Mouse (Mus musculus): ENCODE measurements around the gene Ppp2r5a. TPM values are rescaled to one million over a fixed set of nuclear protein-coding genes. Genes with fewer than 3 reads are reported as not detected.
A peak's percentile ranks its signal among the peaks of the same experiment; 100 is the strongest.

Gene Ppp2r5a
- polyA plus RNA-seq, 1 experiment from 2014 or later: 42.7 TPM

DNA sequence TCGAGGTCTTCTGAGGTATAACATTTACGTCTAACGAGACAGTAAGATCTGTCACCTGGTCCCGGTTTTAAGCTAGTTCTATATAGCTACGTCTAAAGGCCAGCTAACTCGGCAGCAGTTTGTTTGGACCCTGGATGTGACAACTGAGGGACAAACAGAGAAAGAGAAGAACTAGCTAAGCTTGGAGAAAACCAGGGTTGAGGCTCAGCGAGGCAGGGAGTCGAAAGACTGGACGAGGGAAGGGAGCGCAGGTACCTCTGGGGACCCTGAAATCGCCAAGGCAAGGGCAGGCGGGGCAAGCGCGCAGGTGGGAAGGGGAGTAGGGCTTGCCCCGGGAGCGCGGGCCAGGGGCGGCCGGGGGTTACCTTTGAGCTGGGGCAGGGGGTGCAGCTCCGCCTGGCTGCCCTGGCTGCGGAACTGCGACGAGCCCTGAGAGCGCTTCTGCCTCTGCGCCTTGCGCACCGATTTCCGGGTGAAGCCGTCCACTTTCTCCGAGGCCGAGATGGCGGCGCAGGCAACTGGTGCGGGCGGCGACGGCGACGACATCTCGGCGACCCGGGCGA is 7.1 kb downstream of the Ppp2r5a start:
- under 1% methylated on average over 42 of the region's 43 CpGs for WGBS
- Histone ChIP-seq H3K36me3 (ENCODE audit: insufficient read depth) (no peaks in the 10 kb centered on the region), H3K27ac (ENCODE audit: low read depth) (peak overlapping the region; percentile 96), H3K4me2 (peak overlapping the region; percentile 62), H3K9ac (peak overlapping the region; percentile 87), H3K27me3 (ENCODE audit: insufficient read depth, low read length) (no peaks in the 10 kb centered on the region), H3K4me3 (ENCODE audit: low read depth, low read length) (peak overlapping the region; percentile 76), H3K4me1 (ENCODE audit: insufficient read depth) (peaks cover 6% of the 10 kb centered on the region), H3K9me3 (ENCODE audit: low read depth, low read length) (no peaks in the 10 kb centered on the region)
- TF ChIP-seq CTCF (IDR thresholded peaks at IDR 0.05; ENCODE audit: low read depth): no peak
- ATAC-seq (ENCODE audit: insufficient read depth): no peak
- peak; percentile 61 for DNase-seq

DNA sequence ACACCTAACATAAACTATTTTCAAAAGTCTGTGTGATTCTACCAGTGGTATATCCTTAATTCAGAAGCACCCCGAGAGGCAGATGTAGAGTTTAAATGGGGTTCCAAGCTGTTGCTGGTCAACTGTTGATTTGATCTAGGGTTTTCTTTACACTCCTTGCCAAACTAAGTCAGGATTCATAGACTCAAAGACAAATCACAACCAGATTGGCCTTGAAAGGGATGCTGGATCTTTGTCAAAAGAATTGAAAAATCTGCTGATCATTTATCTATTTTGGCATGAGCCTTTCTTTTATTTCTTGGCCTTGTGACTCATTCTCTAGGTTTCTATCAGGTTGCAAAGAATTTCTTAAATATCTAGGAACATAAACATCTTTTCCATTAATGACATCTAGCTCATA is 7.9 kb downstream of the Ppp2r5a start:
- TF ChIP-seq CTCF (IDR thresholded peaks at IDR 0.05; ENCODE audit: low read depth): no peak
- H3K27ac ChIP-seq (ENCODE audit: low read depth): no peak overlapping the region
- H3K4me1 ChIP-seq (ENCODE audit: insufficient read depth): peaks cover 6% of the 10 kb centered on the region
- ATAC-seq (ENCODE audit: insufficient read depth): no peak
- H3K9me3 ChIP-seq (ENCODE audit: low read depth, low read length): no peaks in the 10 kb centered on the region
- peak overlapping the region; percentile 62 for H3K4me2 ChIP-seq
- peak overlapping the region; percentile 76 for H3K4me3 ChIP-seq (ENCODE audit: low read depth, low read length)
- no peaks in the 10 kb centered on the region for H3K27me3 ChIP-seq (ENCODE audit: insufficient read depth, low read length)
- no peaks in the 10 kb centered on the region for H3K36me3 ChIP-seq (ENCODE audit: insufficient read depth)
- 38% methylated on average over 1 of the region's 1 CpGs for WGBS
- no peak for DNase-seq
- peak overlapping the region; percentile 87 for H3K9ac ChIP-seq

DNA sequence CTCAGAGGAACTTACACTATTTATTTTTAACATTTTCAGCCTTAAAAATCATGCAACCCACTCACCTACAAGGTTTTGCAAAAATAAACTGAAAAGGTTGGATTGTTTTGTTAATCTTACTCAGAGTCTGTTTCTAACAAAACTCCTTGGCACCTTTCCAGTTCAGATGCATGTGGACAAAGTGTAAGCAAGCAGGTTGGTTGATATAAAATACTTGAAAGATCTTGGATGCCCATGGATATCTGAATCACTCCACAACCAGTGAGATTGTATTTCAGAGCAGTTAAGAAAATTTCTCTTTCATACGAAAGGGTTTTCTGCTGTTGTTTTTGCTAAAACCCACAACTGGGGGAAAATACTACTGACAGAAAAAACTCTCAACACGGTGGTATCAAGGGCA is 8.9 kb downstream of the Ppp2r5a start:
- TF ChIP-seq CTCF (IDR thresholded peaks at IDR 0.05; ENCODE audit: low read depth): no peak
- H3K4me1 ChIP-seq (ENCODE audit: insufficient read depth): peaks cover 6% of the 10 kb centered on the region
- peak overlapping the region; percentile 62 for H3K4me2 ChIP-seq
- peak overlapping the region; percentile 26; the same call in 1 of the 2 replicates for H3K9ac ChIP-seq
- H3K4me3 ChIP-seq (ENCODE audit: low read depth, low read length): peak overlapping the region; percentile 76
- WGBS: 43% methylated on average over 2 of the region's 2 CpGs
- no peak overlapping the region for H3K27ac ChIP-seq (ENCODE audit: low read depth)
- no peaks in the 10 kb centered on the region for H3K36me3 ChIP-seq (ENCODE audit: insufficient read depth)
- ATAC-seq (ENCODE audit: insufficient read depth) (no peak), DNase-seq (peak; percentile 56)
- no peaks in the 10 kb centered on the region for H3K9me3 ChIP-seq (ENCODE audit: low read depth, low read length)
- no peaks in the 10 kb centered on the region for H3K27me3 ChIP-seq (ENCODE audit: insufficient read depth, low read length)

DNA sequence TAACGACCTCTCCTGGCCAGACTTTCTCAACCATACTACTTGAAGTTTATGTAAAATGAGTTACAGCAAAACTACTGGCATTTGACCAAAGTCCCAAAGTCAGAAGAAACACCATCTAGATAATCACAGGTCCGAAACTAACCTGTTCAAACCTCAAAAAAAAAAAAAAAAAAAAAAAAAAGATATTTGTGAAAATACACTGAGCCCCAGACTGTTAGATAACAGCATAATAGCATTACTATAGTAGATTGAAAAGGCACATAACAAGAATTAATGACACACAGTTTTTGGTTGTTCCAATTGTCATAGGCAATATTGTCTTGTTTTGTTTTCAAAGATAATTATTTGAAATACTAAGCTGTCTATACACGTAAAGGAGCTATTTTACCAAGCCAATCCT is 9.5 kb downstream of the Ppp2r5a start:
- H3K4me1 ChIP-seq (ENCODE audit: insufficient read depth): peaks cover 6% of the 10 kb centered on the region
- TF ChIP-seq CTCF (IDR thresholded peaks at IDR 0.05; ENCODE audit: low read depth): no peak
- no peaks in the 10 kb centered on the region for H3K36me3 ChIP-seq (ENCODE audit: insufficient read depth)
- DNase-seq (no peak), ATAC-seq (ENCODE audit: insufficient read depth) (no peak)
- H3K4me3 ChIP-seq (ENCODE audit: low read depth, low read length): no peak overlapping the region
- H3K9me3 ChIP-seq (ENCODE audit: low read depth, low read length): no peaks in the 10 kb centered on the region
- 59% methylated on average over 3 of the region's 3 CpGs for WGBS
- H3K4me2 ChIP-seq: no peak overlapping the region
- H3K27ac ChIP-seq (ENCODE audit: low read depth): no peak overlapping the region
- no peaks in the 10 kb centered on the region for H3K27me3 ChIP-seq (ENCODE audit: insufficient read depth, low read length)
- no peak overlapping the region for H3K9ac ChIP-seq

DNA sequence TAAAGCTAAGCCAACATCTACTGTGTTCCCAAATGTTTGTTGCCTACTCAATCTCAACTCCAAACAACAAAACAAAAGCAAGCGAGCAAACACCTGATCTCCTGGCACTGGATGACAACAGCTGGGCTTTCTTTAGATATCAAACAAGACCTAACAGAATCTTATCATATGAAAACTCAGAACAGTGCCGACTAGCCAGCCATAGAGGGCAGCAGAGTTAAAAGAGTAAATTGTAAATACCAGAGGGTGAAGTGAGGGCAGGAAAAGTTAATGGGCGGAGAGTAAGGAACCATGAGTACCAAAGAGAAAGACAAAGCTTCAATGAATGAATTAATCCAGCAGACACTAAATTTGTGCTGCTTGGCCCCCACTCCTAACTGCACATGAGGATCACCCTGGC is 11.8 kb downstream of the Ppp2r5a start:
- DNase-seq: peak; percentile 88
- Histone ChIP-seq H3K27ac (ENCODE audit: low read depth) (no peak overlapping the region), H3K4me3 (ENCODE audit: low read depth, low read length) (no peak overlapping the region), H3K9ac (no peak overlapping the region), H3K4me2 (no peak overlapping the region), H3K9me3 (ENCODE audit: low read depth, low read length) (no peaks in the 10 kb centered on the region), H3K27me3 (ENCODE audit: insufficient read depth, low read length) (no peaks in the 10 kb centered on the region), H3K36me3 (ENCODE audit: insufficient read depth) (no peaks in the 10 kb centered on the region), H3K4me1 (ENCODE audit: insufficient read depth) (peaks cover 6% of the 10 kb centered on the region)
- peak; percentile 36; the same call in 1 of the 2 replicates for ATAC-seq (ENCODE audit: insufficient read depth)
- peak; percentile 78 for TF ChIP-seq CTCF (IDR thresholded peaks at IDR 0.05; ENCODE audit: low read depth)
- 7% methylated on average over 3 of the region's 3 CpGs for WGBS

DNA sequence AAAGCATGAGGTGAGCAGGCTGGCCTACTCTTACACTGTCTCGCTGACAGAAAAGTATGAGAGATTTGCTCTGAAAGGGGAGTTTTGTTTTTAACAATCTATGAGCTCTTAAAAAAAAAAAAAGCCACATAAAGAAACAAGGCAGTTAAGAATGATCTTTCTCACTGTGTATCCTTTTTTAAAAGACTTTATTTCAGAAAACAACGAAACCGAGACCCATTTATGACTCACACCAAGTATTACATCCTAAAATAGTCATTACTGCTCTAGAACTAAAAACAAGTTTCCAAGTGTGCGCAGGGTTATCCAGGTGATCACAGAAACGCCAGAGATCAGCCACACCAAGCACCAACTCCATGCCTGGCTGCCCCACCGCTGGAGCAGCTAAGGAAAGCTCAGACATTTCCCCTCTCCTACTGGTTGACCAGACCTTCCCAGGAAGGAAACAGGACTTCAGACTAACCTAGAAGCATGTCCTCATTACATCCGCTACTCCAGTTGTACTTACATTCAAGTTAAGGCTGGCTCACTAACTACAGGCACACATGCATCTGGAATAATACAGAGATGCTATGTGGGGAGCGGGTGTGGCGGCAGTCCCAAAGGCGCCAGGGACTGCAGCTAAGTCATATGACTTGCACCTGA is 18.2 kb downstream of the Ppp2r5a start:
- no peaks in the 10 kb centered on the region for H3K36me3 ChIP-seq (ENCODE audit: insufficient read depth)
- no peak overlapping the region for H3K9ac ChIP-seq
- no peaks in the 10 kb centered on the region for H3K9me3 ChIP-seq (ENCODE audit: low read depth, low read length)
- no peaks in the 10 kb centered on the region for H3K27me3 ChIP-seq (ENCODE audit: insufficient read depth, low read length)
- no peak overlapping the region for H3K4me3 ChIP-seq (ENCODE audit: low read depth, low read length)
- no peak for TF ChIP-seq CTCF (IDR thresholded peaks at IDR 0.05; ENCODE audit: low read depth)
- 90% methylated on average over 10 of the region's 10 CpGs for WGBS
- no peak overlapping the region for H3K4me2 ChIP-seq
- DNase-seq (no peak), ATAC-seq (ENCODE audit: insufficient read depth) (no peak)
- no peaks in the 10 kb centered on the region for H3K4me1 ChIP-seq (ENCODE audit: insufficient read depth)
- H3K27ac ChIP-seq (ENCODE audit: low read depth): no peak overlapping the region

DNA sequence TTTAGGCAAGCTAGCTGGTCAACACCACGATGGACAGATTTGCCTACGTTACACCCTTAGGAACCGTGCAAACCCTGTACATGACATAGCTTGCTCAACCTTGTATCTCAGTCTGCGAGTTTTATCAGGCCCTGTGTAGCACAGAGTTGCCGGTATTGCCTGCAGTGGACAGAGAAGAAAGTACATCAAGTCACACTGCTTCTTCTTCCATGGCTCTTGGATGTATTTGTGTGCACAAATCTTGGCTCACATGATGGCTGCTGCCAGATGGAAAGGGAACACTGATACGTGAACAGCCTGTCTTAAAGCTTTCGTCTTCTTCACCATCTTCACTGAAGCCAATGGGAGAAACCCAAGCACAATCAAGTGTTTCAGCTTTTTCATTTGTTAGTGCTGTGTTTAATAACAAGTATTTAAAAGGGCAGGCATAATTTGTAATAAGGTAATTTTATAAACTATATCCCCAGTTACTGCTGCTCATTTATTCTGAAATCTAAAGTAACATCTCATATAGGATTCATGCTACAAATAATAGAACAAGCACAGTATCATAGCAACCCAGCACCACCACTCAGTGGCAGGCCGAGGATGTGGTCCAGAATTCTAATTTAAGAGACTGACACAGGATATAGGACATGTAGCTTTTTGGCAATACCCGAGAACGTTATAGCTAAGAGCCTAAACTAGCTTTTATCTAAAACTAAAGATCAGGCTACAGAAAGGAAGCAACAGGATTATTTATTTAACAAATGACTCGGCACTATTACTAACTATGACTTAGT is 20.9 kb downstream of the Ppp2r5a start:
- Histone ChIP-seq H3K9me3 (ENCODE audit: low read depth, low read length) (no peaks in the 10 kb centered on the region), H3K36me3 (ENCODE audit: insufficient read depth) (no peaks in the 10 kb centered on the region), H3K9ac (no peak overlapping the region), H3K27me3 (ENCODE audit: insufficient read depth, low read length) (no peaks in the 10 kb centered on the region), H3K27ac (ENCODE audit: low read depth) (no peak overlapping the region), H3K4me1 (ENCODE audit: insufficient read depth) (no peaks in the 10 kb centered on the region), H3K4me3 (ENCODE audit: low read depth, low read length) (no peak overlapping the region), H3K4me2 (no peak overlapping the region)
- WGBS: 81% methylated on average over 11 of the region's 11 CpGs
- DNase-seq (no peak), ATAC-seq (ENCODE audit: insufficient read depth) (no peak)
- no peak for TF ChIP-seq CTCF (IDR thresholded peaks at IDR 0.05; ENCODE audit: low read depth)

Measured in lung, embryonic 14.5 days (tissue).